Mouse (Mus musculus) C3H10T1/2 (cell line): ENCODE measurements around the gene Gnl2. TPM values are rescaled to one million over a fixed set of nuclear protein-coding genes. Genes with fewer than 3 reads are reported as not detected.

Experiments used
- polyA plus RNA-seq, 2 experiments: library from polyadenylated mRNA; unstranded; fragments of >200 nt; fragmentation: generic; extraction: Trizol; gene quantifications; one replicate each; pipeline ENCODE4 v1.2.1; 2012; ENCODE audit warnings: missing spikeins in 2 of 2

Gene Gnl2
- 10 to 100 TPM in 1 of 2 experiments, 1 to 10 TPM in 1; 3.8 to 21.1 TPM for polyA plus RNA-seq

GRCm38 (mm10) chr4:125015806-125016635 is at the start of gene Gnl2:
Gene Gnl2 (plus strand): TSS chr4:125016585.

GRCm38 (mm10) chr4:124985671-124986602 is 30.4 kb upstream of the Gnl2 start, which contains the start of gene Rspo1:
Gene Rspo1 (plus strand): TSS chr4:124986430.

GRCm38 (mm10) chr4:125065517-125066307 is 49.3 kb downstream of the Gnl2 start, which contains the start of gene Dnali1:
Gene Dnali1 (minus strand): TSS chr4:125065703.

GRCm38 (mm10) chr4:125066490-125067370 is 50.3 kb downstream of the Gnl2 start, which contains the start of gene Snip1:
Gene Snip1 (plus strand): TSS chr4:125066672.

GRCm38 (mm10) chr4:125084403-125085345 is 68.3 kb downstream of the Gnl2 start, which contains the start of gene Meaf6:
Gene Meaf6 (plus strand): TSS chr4:125085134.

Other genes with a start within 250 kb of the Gnl2 start
- gene Mtf1, start 214.5 kb upstream of the Gnl2 start, polyA plus RNA-seq: 1 to 10 TPM; 4.3 to 6.6 TPM
- 10 to 100 TPM; 16.5 to 25.7 TPM for gene Yrdc, start 165.9 kb upstream of the Gnl2 start, polyA plus RNA-seq
- gene 1110065P20Rik, start 165.4 kb upstream of the Gnl2 start, polyA plus RNA-seq: 100 to 1,000 TPM in 1 of 2 experiments, 10 to 100 TPM in 1; 69.5 to 108 TPM
- not detected for gene Maneal, start 154.4 kb upstream of the Gnl2 start, polyA plus RNA-seq
- not detected for gene Epha10, start 135.7 kb upstream of the Gnl2 start, polyA plus RNA-seq
- 1 to 10 TPM in 1 of 2 experiments, under 1 TPM in 1; 0.81 to 6.4 TPM for gene 9930104L06Rik, start 79.5 kb upstream of the Gnl2 start, polyA plus RNA-seq
- 10 to 100 TPM; 48.3 to 77.0 TPM for gene Cdca8, start 77.3 kb upstream of the Gnl2 start, polyA plus RNA-seq
- gene Rspo1, start 30.2 kb upstream of the Gnl2 start, polyA plus RNA-seq: under 1 TPM in 1 of 2 experiments, not detected in 1; 0.05 TPM
- under 1 TPM in 1 of 2 experiments, not detected in 1; 0.09 TPM for gene Dnali1, start 49.1 kb downstream of the Gnl2 start, polyA plus RNA-seq
- 10 to 100 TPM in 1 of 2 experiments, 1 to 10 TPM in 1; 5.5 to 12.8 TPM for gene Snip1, start 50.1 kb downstream of the Gnl2 start, polyA plus RNA-seq
- 10 to 100 TPM; 26.0 to 29.2 TPM for gene Meaf6, start 68.5 kb downstream of the Gnl2 start, polyA plus RNA-seq
- 1 to 10 TPM; 1.0 to 8.3 TPM for gene Zc3h12a, start 111.3 kb downstream of the Gnl2 start, polyA plus RNA-seq